Mouse (Mus musculus) embryonic facial prominence, embryonic 14.5 days (tissue): ENCODE data around the gene Ccdc9b. TPM values are rescaled to one million over a fixed set of nuclear protein-coding genes. Genes with fewer than 3 reads are reported as not detected.

Source experiments
- ATAC-seq: fragments of 200-750 bp; cut with Nextera tagmentation; 2 replicates; pipeline ENCODE4 v1.8.0; 2017; ENCODE audit warnings: low read depth, moderate number of reproducible peaks, moderate TSS enrichment
- DNase-seq: peaks from one replicate; pipeline ENCODE4 v3.0.0-alpha.2; 2015; ENCODE audit warnings: low spot score
- H3K27ac ChIP-seq: fragments of 300-500 bp; sonication (generic); replicated peaks from 2 replicates; pipeline ENCODE4 v1.5.1; 2014; ENCODE audit warnings: low read depth, mild to moderate bottlenecking, low read length, moderate library complexity
- H3K27me3 ChIP-seq: fragments of 300-500 bp; sonication (generic); replicated peaks from 2 replicates; pipeline ENCODE4 v1.6.1; 2014; ENCODE audit warnings: low read length; ENCODE audit not compliant: control insufficient read depth, insufficient read depth
- H3K36me3 ChIP-seq: fragments of 300-500 bp; sonication (generic); 2 replicates; pipeline ENCODE4 v1.6.1; 2014; ENCODE audit warnings: low read length, mixed read lengths; ENCODE audit not compliant: control insufficient read depth, insufficient read depth
- H3K4me1 ChIP-seq: fragments of 300-500 bp; sonication (generic); 2 replicates; pipeline ENCODE4 v1.6.1; 2014; ENCODE audit warnings: antibody characterized with exemption, low read length; ENCODE audit not compliant: control insufficient read depth, insufficient read depth
- H3K4me2 ChIP-seq: fragments of 300-500 bp; sonication (generic); 2 replicates; pipeline ENCODE4 v1.6.1; 2014; ENCODE audit warnings: low read depth, mild to moderate bottlenecking, low read length, moderate library complexity, mixed read lengths
- H3K4me3 ChIP-seq: fragments of 300-500 bp; sonication (generic); 2 replicates; pipeline ENCODE4 v1.5.1; 2014; ENCODE audit warnings: low read depth, mild to moderate bottlenecking, low read length
- H3K9ac ChIP-seq: fragments of 300-500 bp; sonication (generic); 2 replicates; pipeline ENCODE4 v1.6.1; 2014; ENCODE audit warnings: low read depth, mild to moderate bottlenecking, low read length, moderate library complexity, mixed read lengths
- H3K9me3 ChIP-seq: fragments of 300-500 bp; sonication (generic); 2 replicates; pipeline ENCODE4 v1.6.1; 2016; ENCODE audit warnings: low read length; ENCODE audit not compliant: control insufficient read depth
- WGBS: fragments of 180-500 bp; shearing (Covaris S2); extraction: QIAGEN DNeasy Blood & Tissue Kit; methylation state at CpG from one replicate; pipeline ENCODE4 v1.1.7; 2014; 5-methylcytosine and 5-hydroxymethylcytosine counted together
- polyA plus RNA-seq: library from polyadenylated mRNA; unstranded; fragments of >200 nt; fragmentation: Nextera tagmentation; extraction: Ambion mirVana; gene quantifications from 2 replicates; pipeline ENCODE4 v1.2.1, GENCODE M21; 2014

The Ccdc9b gene
- polyA plus RNA-seq, 1 experiment from 2014 or later, result 0.96 TPM

DNA sequence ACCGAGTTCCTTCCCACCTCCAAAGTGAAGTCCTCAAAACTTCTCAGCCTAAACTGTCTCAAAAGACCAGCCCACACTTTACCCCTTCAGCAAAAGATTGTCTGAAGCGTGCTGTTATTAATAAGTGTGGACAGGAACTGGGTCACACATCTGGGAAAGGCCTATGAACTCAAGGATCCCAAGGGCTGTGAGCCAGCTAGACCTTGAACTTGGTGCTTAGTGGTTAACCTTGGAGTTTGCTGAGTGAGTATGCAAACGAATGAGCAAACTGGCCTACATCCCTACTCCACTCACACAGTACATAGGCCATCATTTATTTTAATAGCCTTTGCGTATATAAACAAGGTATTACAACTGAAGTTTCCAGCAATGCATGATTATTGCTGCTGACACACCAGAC is 37.0 kb downstream of the Ccdc9b start:
- WGBS, result 76% methylated on average over 4 of the region's 4 CpGs
- Histone ChIP-seq H3K36me3 (no peaks in the 10 kb centered on the region), H3K4me3 (no peak overlapping the region), H3K4me2 (no peak overlapping the region), H3K4me1 (peaks cover 11% of the 10 kb centered on the region), H3K9ac (no peak overlapping the region), H3K9me3 (no peaks in the 10 kb centered on the region), H3K27me3 (no peaks in the 10 kb centered on the region), H3K27ac (no peak overlapping the region)
- no peak for ATAC-seq
- no peak for DNase-seq

DNA sequence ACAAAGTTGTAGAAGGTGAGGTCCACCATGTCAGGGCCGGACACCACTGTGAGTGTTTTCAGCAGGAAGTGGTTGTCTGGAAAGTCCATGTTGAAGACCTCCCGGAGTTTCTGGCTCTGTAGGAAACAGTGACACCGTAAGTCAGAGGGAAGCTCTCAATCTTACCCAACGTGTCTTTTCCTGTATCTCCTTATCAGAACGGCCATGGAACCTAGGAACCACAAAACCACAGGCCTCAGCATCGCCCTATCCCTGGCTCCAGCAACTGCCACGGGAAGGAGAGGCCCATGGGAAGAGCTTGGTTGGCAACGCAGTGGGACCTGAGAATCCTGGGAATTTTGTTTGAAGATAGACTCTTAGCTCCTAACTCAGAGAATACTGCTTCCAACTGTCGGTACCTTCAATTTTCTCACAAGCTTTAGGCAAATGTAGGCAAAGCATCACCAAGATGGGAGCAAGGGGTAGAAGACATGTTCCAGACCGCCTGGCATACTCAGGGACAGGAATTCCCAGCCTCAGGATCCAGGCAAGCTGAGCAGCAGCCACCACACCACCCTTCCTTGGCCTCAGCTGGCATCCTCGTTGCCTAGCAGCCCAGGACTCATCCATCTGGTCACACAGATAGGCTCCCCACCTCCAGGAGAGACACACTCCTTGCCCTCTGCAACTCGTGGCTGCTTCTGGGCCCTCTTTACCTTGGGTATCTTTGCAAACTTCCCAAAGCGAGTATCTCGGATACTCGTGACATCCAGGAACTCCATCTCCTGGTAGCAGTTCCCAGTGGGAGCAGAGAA is 38.6 kb downstream of the Ccdc9b start:
- DNase-seq (no peak), ATAC-seq (no peak)
- Histone ChIP-seq H3K9me3 (no peaks in the 10 kb centered on the region), H3K9ac (no peak overlapping the region), H3K27me3 (no peaks in the 10 kb centered on the region), H3K27ac (no peak overlapping the region), H3K36me3 (no peaks in the 10 kb centered on the region), H3K4me3 (no peak overlapping the region), H3K4me2 (no peak overlapping the region), H3K4me1 (peaks cover 10% of the 10 kb centered on the region)
- WGBS, result 83% methylated on average over 15 of the region's 15 CpGs

DNA sequence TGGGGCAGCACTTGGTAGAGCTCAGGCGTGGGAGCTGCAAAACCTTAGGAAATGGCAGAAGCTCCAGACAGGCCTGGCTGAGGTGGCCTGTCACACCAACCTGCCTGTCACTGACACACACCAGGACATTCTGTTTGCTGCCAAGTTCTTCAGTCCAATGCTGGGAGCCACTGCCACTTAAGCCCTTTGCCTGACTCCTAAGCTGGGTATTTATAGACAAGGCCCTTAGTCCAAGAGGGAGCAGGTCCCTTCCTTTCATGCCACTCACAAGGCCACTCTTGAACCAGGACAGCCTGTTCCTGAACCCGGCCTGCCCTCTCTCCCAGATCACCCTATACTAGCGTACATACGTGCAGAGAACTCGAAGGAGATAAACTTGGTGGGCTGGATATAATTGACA is 45.8 kb downstream of the Ccdc9b start:
- DNase-seq (no peak), ATAC-seq (no peak)
- no peak overlapping the region for H3K27ac ChIP-seq
- no peaks in the 10 kb centered on the region for H3K4me1 ChIP-seq
- H3K9ac ChIP-seq, result no peak overlapping the region
- H3K4me2 ChIP-seq, result no peak overlapping the region
- no peaks in the 10 kb centered on the region for H3K9me3 ChIP-seq
- WGBS, result 79% methylated on average over 5 of the region's 5 CpGs
- H3K4me3 ChIP-seq, result no peak overlapping the region
- peaks cover 15% of the 10 kb centered on the region for H3K27me3 ChIP-seq
- no peaks in the 10 kb centered on the region for H3K36me3 ChIP-seq

GRCm38 (mm10) chr2:118714230-118714629 is 48.2 kb downstream of the Ccdc9b start:
- WGBS, result 52% methylated on average over 4 of the region's 4 CpGs
- Histone ChIP-seq H3K27me3 (peaks cover 38% of the 10 kb centered on the region), H3K4me3 (no peak overlapping the region), H3K4me1 (peaks cover 4% of the 10 kb centered on the region; the same call in 1 of the 2 replicates), H3K36me3 (no peaks in the 10 kb centered on the region), H3K27ac (no peak overlapping the region), H3K9me3 (no peaks in the 10 kb centered on the region), H3K4me2 (no peak overlapping the region), H3K9ac (no peak overlapping the region)
- ATAC-seq (no peak), DNase-seq (no peak)

DNA sequence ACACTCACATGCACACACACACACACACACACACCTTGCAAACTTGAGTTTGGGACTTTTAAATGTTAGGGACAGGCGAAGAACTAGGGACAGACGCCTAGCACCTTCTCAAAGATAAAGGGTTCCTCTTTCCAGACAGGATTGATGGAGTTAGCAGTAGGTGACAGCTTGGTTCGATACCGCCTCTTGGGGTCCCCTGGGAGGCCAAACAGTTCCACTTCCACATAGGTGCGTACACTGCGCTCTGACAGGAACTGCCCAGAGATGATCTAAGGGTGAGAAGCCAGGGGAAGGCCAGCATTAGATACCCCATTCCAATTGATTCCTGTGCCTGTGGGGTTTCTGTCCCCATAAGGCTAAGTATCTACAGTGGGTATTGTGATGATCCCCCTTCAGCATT is 48.8 kb downstream of the Ccdc9b start:
- H3K4me2 ChIP-seq, result no peak overlapping the region
- H3K27ac ChIP-seq, result no peak overlapping the region
- no peaks in the 10 kb centered on the region for H3K36me3 ChIP-seq
- 92% methylated on average over 6 of the region's 6 CpGs for WGBS
- peaks cover 4% of the 10 kb centered on the region; the same call in 1 of the 2 replicates for H3K4me1 ChIP-seq
- no peak overlapping the region for H3K4me3 ChIP-seq
- no peak overlapping the region for H3K9ac ChIP-seq
- no peaks in the 10 kb centered on the region for H3K9me3 ChIP-seq
- no peak for DNase-seq
- peaks cover 44% of the 10 kb centered on the region for H3K27me3 ChIP-seq
- no peak for ATAC-seq

DNA sequence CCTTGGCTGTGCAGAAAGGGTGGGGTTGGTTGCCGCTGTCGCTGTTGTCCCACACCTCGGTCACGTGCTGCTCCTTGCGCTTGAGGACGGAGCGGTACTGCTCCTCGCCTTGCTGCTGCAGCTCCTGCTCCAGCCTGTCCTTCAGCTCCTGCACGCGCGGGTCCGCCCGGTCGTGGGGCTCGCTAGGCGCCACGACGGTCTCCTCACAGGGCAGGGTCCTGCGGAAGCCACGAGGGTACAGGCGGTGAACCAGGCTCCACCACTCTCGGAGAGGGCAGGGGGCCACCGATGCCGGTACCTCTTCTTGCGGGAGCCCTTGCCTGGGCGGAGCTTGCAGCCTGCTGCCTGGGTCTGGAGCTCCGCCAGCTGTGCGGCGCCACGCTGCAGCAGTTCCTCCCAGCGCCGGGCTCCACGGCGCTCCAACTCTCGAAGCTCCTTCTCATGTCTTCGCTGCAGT is 51.4 kb downstream of the Ccdc9b start:
- H3K27me3 ChIP-seq, result peaks cover 70% of the 10 kb centered on the region
- ATAC-seq (peak; percentile 81), DNase-seq (peak; percentile 81)
- H3K4me1 ChIP-seq, result peaks cover 4% of the 10 kb centered on the region; the same call in 1 of the 2 replicates
- H3K27ac ChIP-seq, result no peak overlapping the region
- peak overlapping the region; percentile 41 for H3K4me3 ChIP-seq
- H3K36me3 ChIP-seq, result no peaks in the 10 kb centered on the region
- under 1% methylated on average over 23 of the region's 36 CpGs for WGBS
- no peaks in the 10 kb centered on the region for H3K9me3 ChIP-seq
- peak overlapping the region; percentile 90 for H3K4me2 ChIP-seq
- peak overlapping the region; percentile 51 for H3K9ac ChIP-seq

- no peak overlapping the region for H3K9ac ChIP-seq
- no peak overlapping the region for H3K4me3 ChIP-seq
- H3K27me3 ChIP-seq, result peaks cover 83% of the 10 kb centered on the region
- no peak overlapping the region for H3K27ac ChIP-seq
- H3K4me1 ChIP-seq, result peaks cover 4% of the 10 kb centered on the region; the same call in 1 of the 2 replicates
- 44% methylated on average over 4 of the region's 4 CpGs for WGBS
- no peak for DNase-seq
- no peak overlapping the region for H3K4me2 ChIP-seq
- no peaks in the 10 kb centered on the region for H3K36me3 ChIP-seq
- ATAC-seq, result no peak
- no peaks in the 10 kb centered on the region for H3K9me3 ChIP-seq
Measured at GRCm38 (mm10) chr2:118709655-118710221, 52.7 kb downstream of the Ccdc9b start.

- no peak overlapping the region for H3K9ac ChIP-seq
- no peak overlapping the region for H3K27ac ChIP-seq
- no peaks in the 10 kb centered on the region for H3K9me3 ChIP-seq
- ATAC-seq, result no peak
- peaks cover 96% of the 10 kb centered on the region for H3K27me3 ChIP-seq
- peaks cover 9% of the 10 kb centered on the region; the same call in 1 of the 2 replicates for H3K4me1 ChIP-seq
- no peak overlapping the region for H3K4me3 ChIP-seq
- no peak for DNase-seq
- H3K36me3 ChIP-seq, result no peaks in the 10 kb centered on the region
- H3K4me2 ChIP-seq, result no peak overlapping the region
- WGBS, result 80% methylated on average over 4 of the region's 4 CpGs
Measured at GRCm38 (mm10) chr2:118708472-118708871, 54.0 kb downstream of the Ccdc9b start.
